Mouse (Mus musculus) ES-CJ7 (cell line): ENCODE results near the gene Calml4.

ENCODE experiments used
- DNase-seq: peaks from one replicate; pipeline ENCODE4 v3.0.0; 2011; ENCODE audit warnings: low read depth, low spot score

Gene Calml4

GRCm38 (mm10) chr9:62901736-62902135, 43.9 kb downstream of the Calml4 start:
- peak; percentile 50 for DNase-seq

GRCm38 (mm10) chr9:62903841-62904240, 46.0 kb downstream of the Calml4 start:
- DNase-seq = no peak

DNA sequence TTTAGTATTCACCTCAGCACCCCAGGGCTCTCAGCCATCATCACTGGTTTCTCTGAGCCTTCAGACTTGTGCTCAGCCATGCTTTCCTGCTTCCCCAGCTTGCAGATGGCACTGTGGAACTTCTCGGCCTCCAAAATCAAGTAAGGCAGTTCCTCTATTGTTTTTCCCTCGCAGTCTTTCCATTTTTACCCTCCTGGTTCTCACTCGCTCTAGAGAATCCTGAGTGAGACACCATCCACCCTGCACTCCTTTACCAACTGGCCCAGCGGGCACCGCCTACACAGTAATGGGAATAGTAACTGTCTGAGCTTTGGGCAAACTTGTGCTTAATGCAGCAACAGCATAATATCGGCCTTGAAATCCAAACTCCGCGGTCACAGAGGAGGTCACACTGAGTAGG, 47.2 kb downstream of the Calml4 start:
- no peak for DNase-seq

DNA sequence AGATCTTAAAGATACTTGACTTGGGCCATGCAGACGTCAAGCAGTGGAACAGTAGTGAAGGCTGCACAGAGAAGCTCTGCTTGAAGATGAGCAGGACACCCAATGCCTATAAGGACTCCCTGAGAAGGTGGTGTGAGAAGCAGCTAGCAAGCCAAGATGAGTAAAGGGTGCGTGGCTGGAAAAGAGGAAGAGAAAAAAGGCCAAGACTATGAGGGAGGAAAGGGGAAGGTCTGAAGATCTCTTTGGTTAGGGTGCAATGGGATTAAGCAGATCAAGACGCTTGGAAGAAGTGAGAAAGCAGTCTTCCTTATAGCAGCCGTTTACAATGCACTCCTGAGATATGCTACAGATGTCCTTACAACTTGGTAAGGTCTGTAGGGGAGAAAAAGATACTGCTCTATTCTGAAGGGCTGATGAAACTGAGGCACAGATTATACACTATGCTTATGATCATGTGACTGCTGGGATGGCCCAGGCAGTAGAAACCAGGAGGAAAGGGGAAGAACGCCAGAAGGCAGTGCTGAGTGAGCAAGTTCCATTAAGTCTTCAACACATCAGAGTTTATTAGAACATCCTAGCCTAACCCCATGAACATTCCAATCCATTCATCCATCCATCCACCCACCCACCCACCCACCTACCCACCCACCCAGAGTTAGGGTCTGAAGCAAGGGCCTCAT, 55.6 kb downstream of the Calml4 start:
- no peak for DNase-seq

DNA sequence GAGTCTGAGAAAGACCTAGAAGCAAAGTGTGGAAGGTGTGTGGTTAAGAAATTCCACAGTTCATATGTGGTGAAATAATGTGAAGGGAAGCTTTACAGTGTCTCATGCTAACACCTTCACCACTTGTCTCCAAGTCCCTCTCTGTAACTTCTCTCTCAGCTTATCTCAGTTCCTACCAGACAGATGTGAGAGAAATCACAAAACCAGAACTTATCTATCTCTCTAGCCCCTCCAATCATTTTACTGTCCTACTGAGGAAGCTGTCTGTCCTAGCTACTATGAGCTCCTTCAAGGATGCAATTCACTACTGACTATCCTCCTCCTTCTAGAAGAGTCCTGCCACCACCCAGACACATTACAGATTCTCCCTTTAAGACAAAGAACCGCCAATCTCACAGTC, 59.2 kb downstream of the Calml4 start:
- DNase-seq = no peak

DNA sequence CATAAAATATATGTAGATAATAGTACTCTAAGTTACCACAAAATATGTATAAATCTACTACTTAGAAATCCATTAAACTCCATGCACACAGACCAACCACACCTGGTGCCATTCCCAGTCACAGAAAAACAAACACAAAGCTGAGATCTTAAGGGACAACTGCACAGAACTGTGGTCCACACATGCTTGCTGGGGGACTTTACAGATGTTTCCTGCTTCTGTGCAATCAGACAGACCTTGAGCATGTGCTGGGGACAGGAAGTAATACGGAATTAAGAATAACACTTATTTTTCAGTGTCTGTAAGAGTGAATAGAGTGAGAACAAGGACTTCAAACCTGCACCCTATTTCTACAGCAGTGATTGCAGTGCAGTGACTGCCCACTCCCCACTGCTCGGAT, 63.0 kb downstream of the Calml4 start:
- DNase-seq = no peak

GRCm38 (mm10) chr9:62924886-62925610, 67.2 kb downstream of the Calml4 start:
- DNase-seq = no peak
